Comparison of ENCODE assay signal across 8 mouse cellular contexts in the genomic region with DNA sequence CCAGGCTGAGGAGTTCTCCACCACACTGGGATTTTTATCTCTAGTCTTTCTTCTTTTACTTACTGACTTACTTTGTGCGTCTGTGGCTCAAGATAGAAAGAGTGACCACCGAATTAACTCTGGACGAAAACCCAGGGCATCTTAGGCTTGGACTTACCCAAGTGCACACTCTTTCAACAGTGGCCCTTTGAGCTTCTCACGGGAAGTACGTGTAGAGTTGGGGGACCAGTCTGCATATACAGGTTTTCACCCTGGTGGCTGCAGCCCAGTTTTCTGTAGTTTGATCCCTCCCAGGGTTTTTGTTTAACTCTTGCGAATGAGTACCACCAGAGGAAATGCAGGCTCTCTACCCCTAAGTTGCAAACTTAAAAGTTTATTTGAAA. TPM values are rescaled to one million over a fixed set of nuclear protein-coding genes. Genes with fewer than 3 reads are reported as not detected.
DNase-seq lines count a peak whose midpoint lies in the region; ATAC-seq lines count a peak whose summit lies in the region.

No protein-coding gene starts in this region.

- peak overlapping the region; percentile 83 for H3K9ac ChIP-seq in liver, embryonic 11.5 days (ENCODE audit: low read depth, low read length)
- peak overlapping the region; percentile 87 for H3K9ac ChIP-seq in stomach, embryonic 16.5 days (ENCODE audit: low read length)

- H3K27ac ChIP-seq in liver, embryonic 11.5 days (ENCODE audit: low read depth, low read length) = peak overlapping the region; percentile 45; the same call in 1 of the 2 replicates
- H3K27ac ChIP-seq in stomach, embryonic 16.5 days (ENCODE audit: low read length) = peak overlapping the region; percentile 62

- H3K36me3 ChIP-seq in erythroblast, embryonic 14.5 days (ENCODE audit: control insufficient read depth) = peaks cover 3% of the 10 kb centered on the region
- no peaks in the 10 kb centered on the region for H3K36me3 ChIP-seq in liver, embryonic 11.5 days (ENCODE audit: control insufficient read depth, insufficient read depth, low read length)
- H3K36me3 ChIP-seq in stomach, embryonic 16.5 days (ENCODE audit: control insufficient read depth, insufficient read depth, low read length) = no peaks in the 10 kb centered on the region

- 6% methylated on average over 6 of the region's 6 CpGs for WGBS in liver, embryonic 11.5 days
- WGBS in stomach, embryonic 16.5 days = 5% methylated on average over 6 of the region's 6 CpGs

- DNase-seq in thymus, postnatal 14 days = peak; percentile 29
- DNase-seq in thymus, postnatal 10 days (ENCODE audit: low spot score in 2 of 2) = no peak
- DNase-seq in liver, embryonic 11.5 days (ENCODE audit: low spot score) = no peak
- DNase-seq in adrenal gland, postnatal 14 days = no peak
- no peak for DNase-seq in cerebellum, postnatal 4 days (ENCODE audit: low spot score in 2 of 2)

- no peaks in the 10 kb centered on the region for H3K27me3 ChIP-seq in erythroblast, embryonic 14.5 days (ENCODE audit: control insufficient read depth)
- no peaks in the 10 kb centered on the region for H3K27me3 ChIP-seq in liver, embryonic 11.5 days (replicated peaks; ENCODE audit: control insufficient read depth, insufficient read depth, low read length)
- H3K27me3 ChIP-seq in stomach, embryonic 16.5 days (ENCODE audit: control insufficient read depth, insufficient read depth, low read length) = no peaks in the 10 kb centered on the region

- no peaks in the 10 kb centered on the region for H3K9me3 ChIP-seq in erythroblast, embryonic 14.5 days (ENCODE audit: control insufficient read depth, low read length)
- no peaks in the 10 kb centered on the region for H3K9me3 ChIP-seq in liver, embryonic 11.5 days (ENCODE audit: control insufficient read depth, low read length)
- no peaks in the 10 kb centered on the region for H3K9me3 ChIP-seq in stomach, embryonic 16.5 days (replicated peaks; ENCODE audit: control insufficient read depth, low read length)

- peaks cover 16% of the 10 kb centered on the region for H3K4me1 ChIP-seq in erythroblast, embryonic 14.5 days (ENCODE audit: control insufficient read depth)
- H3K4me1 ChIP-seq in liver, embryonic 11.5 days (replicated peaks; ENCODE audit: control insufficient read depth, insufficient read depth, low read length) = peaks cover 6% of the 10 kb centered on the region
- H3K4me1 ChIP-seq in stomach, embryonic 16.5 days (ENCODE audit: control insufficient read depth, insufficient read depth, low read length) = peaks cover 12% of the 10 kb centered on the region

- ATAC-seq in erythroblast, adult 5-6 weeks (replicated peaks; ENCODE audit: low FRiP score, poor library complexity, severe bottlenecking) = no peak
- peak; percentile 48 for ATAC-seq in liver, embryonic 11.5 days (replicated peaks; ENCODE audit: low FRiP score)
- no peak for ATAC-seq in stomach, embryonic 16.5 days (ENCODE audit: insufficient read depth, low FRiP score)

- H3K4me2 ChIP-seq in liver, embryonic 11.5 days = peak overlapping the region; percentile 62
- peak overlapping the region; percentile 84 for H3K4me2 ChIP-seq in stomach, embryonic 16.5 days (ENCODE audit: low read depth, low read length)

- peak overlapping the region; percentile 82 for H3K4me3 ChIP-seq in erythroblast, embryonic 14.5 days (replicated peaks)
- H3K4me3 ChIP-seq in liver, embryonic 11.5 days (ENCODE audit: low read depth, low read length) = peak overlapping the region; percentile 91
- H3K4me3 ChIP-seq in stomach, embryonic 16.5 days (replicated peaks; ENCODE audit: low read length) = peak overlapping the region; percentile 72

RNA-seq across cellular contexts. Expression of a gene that starts 0.5 kb away (rescaled TPM):
- polyA plus RNA-seq in erythroblast, embryonic 14.5 days (2012) = 0.04 and 0.14 TPM in 2 replicates
- 1.3 and 2.5 TPM in 2 replicates for total RNA-seq in erythroblast, adult 5-6 weeks (2015; ENCODE audit: low replicate concordance)
- total RNA-seq in erythroblast, adult 5-6 weeks (2017; ENCODE audit: low replicate concordance) = 1.1 and 3.0 TPM in 2 replicates
- 27.5 and 28.9 TPM in 2 replicates for polyA plus RNA-seq in liver, embryonic 11.5 days (2014; fragmentation: Nextera tagmentation; extraction: Ambion mirVana)
- polyA plus RNA-seq in stomach, embryonic 16.5 days (2015; fragmentation: Nextera tagmentation; extraction: Ambion mirVana) = 24.7 and 25.8 TPM in 2 replicates
- 15.8 and 24.4 TPM in 2 replicates for total RNA-seq in adrenal gland, postnatal 14 days (2021)

Comparison
In these comparisons a context has a peak if more than half of its experiments do, and no peak if none do; other contexts are left out.
1. RNA of a gene that starts 0.5 kb away (polyA plus RNA-seq): 27.5 to 28.9 TPM in liver, embryonic 11.5 days and 24.7 to 25.8 TPM in stomach, embryonic 16.5 days; 0.04 to 0.14 TPM in erythroblast, embryonic 14.5 days; every median in the first group is over 10 times any median in the second.
2. Peak in every context shown above with its lines, with median percentiles within 50 percentile points of each other: H3K4me3 ChIP-seq.